Mouse (Mus musculus): ENCODE measurements around the gene Gm45062.

Gene Gm45062

DNA sequence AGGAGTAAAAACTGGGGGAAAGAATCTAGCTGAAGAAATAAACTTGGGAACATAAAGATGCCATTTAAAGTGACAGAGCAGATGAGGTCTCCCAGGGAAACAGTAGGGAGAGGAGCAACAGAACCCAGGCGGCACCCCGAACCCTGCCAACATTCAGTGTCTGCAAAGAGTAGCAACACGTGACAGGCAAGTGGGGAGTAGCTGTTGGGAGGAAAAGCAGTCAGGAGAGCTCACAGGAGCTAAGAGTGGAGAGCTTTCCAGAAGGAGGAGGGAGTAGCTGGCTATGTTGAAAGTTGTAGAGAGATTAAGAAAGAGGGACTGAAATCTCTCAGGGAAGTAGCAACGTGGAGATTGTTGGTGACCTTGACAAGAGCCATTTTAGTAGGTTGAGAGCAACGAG is 214.2 kb downstream of the Gm45062 start:
- DNase-seq (ENCODE audit: low read depth, low spot score) = no peak

DNA sequence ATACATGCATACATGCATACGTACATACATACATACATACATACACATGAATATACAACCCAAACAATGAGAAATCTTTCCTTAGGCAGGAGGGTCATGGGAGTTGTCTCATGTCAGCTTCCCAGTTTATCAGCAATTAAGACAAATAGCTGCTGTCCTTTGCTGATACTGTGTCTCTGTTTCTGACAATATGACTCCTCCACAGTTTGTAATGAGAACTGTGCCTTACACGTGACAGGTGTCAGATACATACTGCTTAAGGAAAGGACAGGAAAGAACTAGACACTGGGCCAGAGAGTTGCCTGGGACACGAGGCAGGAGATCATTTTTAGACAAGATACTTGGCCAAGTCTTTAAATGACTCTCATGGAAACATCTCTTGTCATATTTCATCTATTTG is 215.1 kb downstream of the Gm45062 start:
- no peak for DNase-seq (ENCODE audit: low read depth, low spot score)

DNA sequence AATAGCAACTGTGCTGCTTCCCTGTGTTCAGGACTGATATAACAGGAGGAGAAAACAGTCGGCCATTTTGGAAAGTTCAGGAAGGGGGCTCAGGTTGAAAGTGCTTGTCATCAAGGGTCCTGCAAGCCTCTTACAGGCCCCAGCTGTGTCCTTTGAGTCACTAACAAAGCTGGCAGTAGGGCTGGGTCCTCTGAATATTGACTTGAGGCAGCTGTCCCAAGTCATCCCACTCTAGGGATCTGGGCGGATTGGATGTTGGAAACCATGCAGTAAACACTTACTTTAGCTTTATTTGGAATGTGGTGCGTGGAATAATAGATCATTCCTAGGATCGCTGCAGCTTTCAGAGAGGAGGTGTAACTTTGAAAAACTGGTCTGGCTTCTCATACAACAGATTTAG is 215.6 kb downstream of the Gm45062 start:
- no peak for DNase-seq (ENCODE audit: low read depth, low spot score)

DNA sequence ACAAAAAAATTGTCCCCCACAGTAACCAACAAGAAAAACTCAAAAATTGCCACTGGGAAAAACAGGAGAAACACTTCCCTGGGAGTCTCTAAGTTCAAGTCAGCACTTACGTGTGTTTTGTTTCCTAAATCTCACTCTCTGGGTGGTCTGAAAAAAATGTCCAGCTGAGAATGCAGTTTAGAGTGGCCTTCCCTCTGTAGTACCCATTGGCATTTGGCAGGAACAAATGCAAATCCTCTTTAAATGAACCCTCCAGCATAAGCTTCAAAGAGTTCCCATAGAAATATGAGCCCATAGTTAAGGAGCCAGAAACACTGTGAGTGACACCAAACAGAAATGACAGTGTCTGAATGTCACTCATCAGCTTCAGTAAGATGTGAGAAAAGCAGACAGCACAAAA is 219.9 kb downstream of the Gm45062 start:
- DNase-seq (ENCODE audit: low read depth, low spot score) = no peak

DNA sequence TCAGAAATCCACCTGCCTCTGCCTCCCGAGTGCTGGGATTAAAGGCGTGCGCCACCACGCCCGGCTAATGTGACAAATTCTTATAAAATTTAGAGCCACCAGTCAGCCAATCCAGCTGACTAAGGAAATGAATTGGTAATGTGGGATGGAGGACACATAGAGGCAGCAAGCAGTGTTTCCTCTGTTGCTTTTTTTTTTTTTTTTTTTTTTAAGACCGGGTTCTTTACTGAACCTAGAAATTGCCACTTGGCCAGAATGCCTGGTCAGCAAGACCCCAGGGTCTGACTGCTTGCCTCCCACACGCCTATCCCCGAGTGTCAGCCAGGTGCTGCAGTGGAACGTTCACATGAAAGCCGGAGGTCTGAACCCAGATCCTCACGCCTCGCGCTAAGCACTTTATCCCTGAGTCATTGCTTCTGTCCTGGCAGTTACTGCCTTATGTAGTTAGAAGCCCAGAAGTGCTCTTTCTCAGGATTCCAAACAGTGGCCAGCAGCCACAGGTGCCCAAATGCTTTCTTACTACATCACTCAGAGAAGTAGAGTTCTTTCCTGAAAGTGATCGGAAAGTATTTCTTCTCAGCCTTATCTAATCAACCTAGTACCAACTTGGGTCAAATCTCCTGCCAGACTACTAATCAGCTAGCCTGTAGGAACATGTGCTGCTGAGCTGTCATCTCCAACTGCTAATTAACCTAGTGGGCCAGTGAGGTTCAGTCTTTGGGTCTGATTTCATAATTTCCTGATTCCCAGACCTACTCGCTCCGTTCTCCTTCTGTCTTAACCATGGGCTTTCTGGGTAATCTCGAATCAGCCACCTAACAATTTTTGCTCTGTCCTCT is 225.4 kb downstream of the Gm45062 start:
- no peak for DNase-seq (ENCODE audit: low read depth, low spot score)

DNA sequence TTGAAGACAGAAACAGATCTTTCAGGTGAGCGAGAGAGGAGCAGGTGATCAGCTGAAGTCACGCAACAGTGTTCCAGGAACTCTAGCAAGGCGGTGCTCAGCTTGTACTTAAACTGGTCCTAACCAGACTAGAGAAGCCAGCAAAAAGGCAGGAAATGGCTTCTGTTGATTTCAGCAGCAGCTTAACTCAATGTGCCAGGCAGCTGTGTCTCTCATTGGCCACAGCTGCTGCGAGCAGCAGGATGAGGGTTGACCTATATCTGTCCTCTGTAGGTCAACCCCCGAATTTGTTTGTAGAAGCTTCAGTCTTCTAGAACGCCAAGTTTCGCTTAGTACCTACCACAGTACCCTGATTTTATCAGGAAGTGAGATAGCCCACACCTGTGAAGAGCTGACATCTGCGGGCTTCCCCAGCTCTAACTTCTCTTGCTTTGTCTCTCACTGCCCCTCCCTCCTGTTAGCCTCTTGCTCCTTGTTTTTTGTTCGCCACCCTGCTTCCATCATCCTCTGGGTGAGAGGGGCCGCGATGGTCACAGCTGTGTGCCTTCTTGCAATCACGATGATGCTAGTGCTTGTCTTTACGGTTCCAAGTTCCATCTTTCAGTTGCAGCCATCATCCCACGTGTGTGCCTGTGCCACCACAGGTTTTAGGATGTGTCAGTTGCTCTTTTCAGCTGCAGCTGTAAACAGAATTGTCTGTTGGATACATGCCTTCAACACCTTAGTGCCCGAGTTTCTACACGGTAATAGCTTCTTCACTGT is 226.3 kb downstream of the Gm45062 start:
- DNase-seq (ENCODE audit: low read depth, low spot score) = peak; percentile 52

DNA sequence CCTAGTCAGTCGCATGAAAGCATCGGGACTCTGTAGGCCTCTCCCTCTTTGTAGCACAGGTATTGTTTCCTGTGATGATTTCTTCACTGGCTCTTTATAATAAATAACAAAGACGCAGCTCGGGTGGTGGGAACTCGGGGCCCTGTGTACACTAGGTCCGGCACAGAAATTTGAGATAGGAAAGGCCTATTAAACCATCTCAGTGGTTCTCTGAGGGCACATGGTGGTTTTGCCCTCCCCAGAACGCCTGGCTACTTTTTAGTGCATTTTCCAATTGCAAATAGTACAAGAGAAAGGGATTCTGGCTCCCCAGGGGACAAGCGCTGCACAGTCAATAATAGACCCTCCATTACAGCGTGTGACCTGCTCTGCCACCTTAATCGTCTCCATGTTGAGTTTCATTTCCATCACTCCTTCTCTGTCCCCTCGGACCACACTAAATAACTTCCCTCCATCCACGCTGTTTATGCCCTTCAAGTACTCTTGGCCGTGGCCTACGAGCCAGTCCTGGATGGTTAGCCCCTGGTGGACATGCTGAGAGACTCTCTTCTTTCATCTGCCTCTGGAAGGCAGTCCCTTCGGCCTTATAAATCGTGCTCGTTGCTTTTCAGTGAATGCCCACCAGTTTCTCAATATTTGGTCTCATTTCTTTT is 227.3 kb downstream of the Gm45062 start:
- no peak for DNase-seq (ENCODE audit: low read depth, low spot score)

DNA sequence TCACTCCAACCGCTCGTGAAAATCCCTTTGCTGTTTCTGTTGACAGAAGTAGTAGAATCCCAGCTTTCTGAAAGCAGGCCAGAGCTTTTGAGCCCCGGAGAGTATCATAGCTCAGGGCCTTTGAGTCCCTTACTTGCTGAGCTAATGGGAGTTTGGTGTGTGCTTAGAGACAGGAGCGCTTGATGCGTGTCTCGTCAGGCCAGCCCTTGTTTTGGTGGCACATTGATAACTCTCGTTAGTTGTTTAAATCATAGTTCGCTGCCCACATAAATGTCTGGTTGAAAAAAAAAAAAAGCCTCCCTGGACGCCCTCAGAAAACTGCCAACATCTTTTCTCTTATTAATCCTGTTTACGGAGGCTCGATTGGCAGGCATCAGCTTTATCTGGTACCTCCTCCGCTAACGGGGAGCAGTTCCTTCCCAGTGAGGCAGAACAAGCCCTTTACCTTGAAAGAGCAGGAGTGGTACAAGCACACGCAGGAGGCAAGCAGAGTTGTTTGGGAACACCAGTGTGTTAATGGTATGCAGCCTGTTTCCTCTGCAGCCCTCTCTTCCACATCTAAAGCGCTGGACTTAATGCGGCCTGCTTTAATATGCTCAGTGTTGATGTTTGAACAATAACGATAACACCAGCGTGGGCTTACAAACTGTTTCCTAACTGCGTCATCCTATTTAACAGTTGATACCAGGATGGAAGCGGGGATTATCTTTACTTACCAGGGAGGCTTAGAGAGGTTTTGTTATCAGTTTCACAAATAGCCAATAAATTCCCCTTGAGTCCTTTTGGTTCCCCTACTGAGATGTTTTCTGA is 228.0 kb downstream of the Gm45062 start:
- DNase-seq (ENCODE audit: low read depth, low spot score) = no peak

DNA sequence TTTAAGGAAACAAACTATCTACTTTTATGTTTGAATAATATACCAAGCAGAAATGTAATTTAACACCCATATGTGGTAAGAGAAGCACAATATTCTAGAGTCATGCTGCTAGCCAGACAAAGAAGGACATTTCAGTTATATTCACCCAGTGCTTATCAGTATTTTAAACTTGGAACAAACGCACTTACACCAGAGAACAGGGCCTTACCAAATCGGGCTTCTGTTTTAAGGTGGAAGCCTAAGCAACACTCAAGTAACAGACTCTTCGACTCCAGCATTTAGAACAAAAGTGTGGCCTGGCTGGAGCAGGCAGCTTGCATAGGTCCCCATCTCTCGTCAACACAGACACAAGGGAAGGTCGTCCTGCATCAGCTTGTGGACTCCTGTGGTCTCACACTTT is 229.0 kb downstream of the Gm45062 start:
- DNase-seq (ENCODE audit: low read depth, low spot score) = no peak

DNA sequence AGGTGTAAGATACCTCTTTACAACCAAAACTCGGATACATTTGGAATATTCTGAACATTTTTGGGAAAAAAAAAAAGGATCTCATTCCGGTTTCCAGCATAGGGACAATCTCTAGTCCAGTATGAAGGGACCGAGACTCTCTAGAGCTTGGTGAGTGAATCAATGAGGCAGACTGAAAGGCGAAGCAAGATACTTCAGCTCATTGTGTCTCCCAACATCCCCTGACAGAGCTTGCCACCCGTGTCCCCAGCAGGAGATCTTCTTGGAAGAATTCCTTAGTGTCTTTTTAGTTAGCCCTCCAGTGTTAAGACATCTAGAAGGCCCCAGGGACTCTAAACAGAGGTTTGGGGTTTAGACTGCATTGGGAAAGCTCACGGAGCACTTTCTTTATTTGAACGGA is 230.0 kb downstream of the Gm45062 start:
- no peak for DNase-seq (ENCODE audit: low read depth, low spot score)

DNA sequence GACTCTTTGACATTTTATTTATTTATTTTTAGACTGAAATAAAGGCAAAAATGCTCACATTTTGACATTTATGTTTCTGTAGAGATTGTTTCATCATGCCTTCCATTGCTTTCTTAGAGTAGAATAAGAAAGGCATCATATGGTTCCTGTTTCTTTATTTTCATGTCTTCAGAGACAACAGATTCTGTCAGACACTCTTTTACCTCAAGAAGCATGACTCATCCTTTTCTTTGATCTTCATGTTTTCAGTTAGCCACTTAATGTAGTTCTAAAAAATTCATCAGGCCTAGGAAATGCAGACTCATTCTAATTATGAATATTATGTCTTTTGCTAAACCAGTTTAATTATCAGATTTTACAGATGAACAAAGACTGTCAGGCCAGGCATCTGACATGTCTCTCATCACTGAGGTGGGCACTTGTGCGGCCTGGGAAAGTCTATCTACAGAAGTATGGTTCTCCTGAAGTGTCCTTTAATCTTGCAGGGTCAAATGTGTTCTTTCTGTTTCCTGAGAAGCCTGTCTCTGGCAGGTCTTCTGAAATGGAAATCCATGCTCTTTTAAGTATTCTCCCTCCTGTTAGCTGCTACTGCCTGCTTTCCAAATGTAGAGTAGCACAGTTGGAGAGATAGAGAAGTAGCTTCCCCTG is 230.8 kb downstream of the Gm45062 start:
- no peak for DNase-seq (ENCODE audit: low read depth, low spot score)

DNA sequence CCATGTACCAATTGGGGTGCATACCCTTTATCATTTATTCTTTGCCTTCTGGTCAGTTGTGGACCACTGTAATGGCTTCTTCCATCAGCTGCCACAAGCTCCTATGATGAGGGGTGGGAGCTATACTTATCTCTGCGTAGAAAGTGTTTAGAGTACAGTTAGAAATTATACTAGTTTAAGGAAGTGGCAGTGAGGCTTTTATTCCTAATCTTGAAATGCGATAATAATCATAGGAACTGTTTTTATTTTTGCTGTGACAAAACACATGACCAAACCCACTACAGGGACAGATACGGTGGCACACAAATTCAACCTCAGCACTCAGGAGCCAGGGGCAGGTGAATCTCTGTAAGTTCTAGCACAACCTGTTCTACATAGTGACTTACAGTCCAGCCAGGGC is 233.0 kb downstream of the Gm45062 start:
- no peak for DNase-seq (ENCODE audit: low read depth, low spot score)

DNA sequence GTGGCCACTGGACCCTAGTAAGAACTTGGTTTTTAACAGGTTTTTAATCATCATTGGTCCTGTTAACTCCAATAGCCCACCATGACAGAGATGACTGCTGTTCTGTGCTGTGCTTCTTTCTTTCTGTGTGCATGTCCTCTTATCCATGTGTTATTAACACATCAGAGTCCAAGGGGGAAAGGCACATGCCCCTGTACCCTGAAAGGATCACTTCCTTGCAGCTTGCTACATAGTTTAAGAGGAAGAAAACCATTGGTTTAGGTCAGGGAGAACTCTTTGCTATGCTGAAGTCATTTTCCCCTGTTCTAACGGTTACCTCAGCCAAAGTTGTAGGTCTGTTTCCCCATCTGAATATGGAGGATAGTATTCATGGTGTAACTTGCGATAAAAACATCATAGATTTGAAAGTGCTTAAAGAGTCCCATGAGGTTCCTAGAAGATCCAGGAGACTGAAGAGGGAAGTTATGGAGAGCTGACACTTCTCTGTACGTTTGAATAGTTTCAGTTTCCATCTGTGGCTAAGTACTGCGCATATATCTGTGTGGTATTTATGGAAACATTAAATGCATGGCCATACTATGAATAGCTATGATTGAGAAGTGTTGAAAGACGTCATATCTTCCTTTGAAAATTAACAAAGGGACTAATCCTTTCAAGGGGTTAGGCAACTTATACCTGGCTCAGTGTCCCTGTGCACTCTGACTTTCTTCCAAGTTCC is 236.0 kb downstream of the Gm45062 start:
- DNase-seq (ENCODE audit: low read depth, low spot score) = no peak

DNA sequence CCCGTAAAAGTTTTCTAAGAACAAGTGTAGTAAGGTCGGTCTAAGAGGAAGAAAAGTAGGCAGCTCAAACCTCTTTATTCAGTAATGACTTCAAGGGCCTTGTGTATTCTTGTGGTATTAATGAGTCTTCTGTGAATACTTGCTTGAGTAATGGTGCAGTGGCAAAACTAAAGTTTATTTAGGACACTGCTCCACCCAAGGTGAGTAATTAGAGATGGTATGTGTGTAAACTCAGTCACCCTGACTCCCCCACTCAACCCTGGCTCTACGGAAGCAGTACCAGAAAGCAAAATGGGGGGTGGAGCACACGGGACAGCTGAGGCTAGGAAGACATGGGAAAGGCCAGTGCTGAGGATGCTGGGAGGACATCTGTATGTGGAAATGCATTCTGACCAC is 236.6 kb downstream of the Gm45062 start:
- no peak for DNase-seq (ENCODE audit: low read depth, low spot score)

DNA sequence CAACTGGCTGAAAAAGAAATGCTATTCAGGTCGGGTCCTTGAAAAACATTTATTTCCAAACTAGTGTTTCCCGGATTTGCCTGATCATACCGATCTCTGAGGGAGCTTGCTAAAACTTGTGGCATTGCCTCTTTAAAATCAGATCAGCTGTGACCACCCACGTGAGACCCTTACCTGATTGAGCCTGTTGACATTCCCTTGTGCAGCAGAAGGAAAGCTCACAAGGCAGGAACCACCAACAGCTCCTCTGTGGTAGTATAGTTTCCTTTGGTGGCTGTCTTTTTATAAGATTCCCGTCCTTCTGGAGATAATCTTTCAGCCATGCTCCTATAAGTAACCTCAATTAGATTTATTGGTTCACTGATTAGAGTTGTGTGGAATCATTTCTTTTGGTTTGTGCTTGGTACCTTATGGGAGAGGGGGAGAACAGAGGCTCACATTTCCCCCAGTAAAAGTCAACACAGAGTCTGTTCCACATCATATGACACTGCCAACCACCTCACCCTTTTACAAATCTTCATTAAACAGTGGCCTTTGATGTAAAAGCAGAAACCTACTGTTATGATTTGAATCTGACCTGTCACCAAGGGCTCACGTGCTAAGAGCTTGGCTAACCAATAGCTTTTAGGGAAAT is 238.1 kb downstream of the Gm45062 start:
- no peak for DNase-seq (ENCODE audit: low read depth, low spot score)

DNA sequence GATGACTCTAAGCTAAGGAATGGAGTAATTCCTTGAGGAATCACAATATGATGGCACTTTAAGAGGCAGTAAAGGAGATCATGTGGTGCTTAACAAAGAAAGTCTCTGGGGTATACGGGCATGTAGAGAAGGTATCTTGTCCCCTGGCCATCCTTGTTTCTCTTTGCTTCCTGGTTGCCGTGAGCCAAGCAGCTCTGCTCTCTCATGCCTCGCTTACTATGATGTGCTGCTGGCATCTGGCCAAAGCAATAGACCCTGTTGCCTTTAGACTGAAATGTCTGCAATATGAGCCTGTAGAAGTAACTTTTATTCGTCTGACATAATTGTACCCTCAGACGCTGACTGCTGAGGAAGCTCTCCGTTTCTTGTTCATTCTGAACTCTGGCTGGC is 238.6 kb downstream of the Gm45062 start:
- DNase-seq (ENCODE audit: low read depth, low spot score) = no peak

DNA sequence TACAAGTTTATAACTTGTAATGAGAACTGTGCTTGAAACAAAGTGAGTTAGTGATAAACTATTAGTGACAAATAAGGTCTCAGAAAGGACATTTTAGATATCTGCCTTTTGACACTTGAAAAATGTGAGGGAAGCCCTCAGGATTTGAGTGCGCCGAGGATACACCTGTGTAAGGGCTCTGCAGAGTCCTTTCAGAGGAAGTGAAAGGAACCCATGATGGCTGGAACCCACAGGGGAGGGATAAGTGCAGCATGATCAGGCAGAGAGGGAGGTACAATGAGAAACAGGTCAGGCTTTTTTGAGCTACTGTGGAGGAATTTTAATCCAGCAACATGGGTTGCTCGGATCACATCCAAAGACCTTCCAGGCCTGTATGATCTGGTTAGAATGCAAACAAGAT is 239.7 kb downstream of the Gm45062 start:
- DNase-seq (ENCODE audit: low read depth, low spot score) = no peak

DNA sequence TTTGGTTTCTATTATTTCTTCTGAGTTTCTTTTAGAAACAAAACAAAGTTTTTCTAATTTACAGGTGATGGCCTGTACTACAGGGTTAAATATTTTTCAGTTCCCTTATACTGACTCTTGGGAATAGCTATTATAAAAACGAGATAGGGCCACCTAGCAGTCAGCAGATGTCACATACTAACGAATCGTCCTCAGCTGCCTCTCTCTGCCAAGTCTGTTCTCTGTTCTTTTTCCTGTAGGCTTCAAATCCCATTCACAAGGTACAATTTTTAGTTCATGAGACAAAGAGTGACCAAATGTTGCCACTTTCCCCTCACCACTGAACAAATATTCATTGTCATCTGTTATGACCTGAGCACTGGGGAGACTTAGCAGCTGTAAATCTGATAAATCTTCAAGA is 244.7 kb downstream of the Gm45062 start:
- no peak for DNase-seq (ENCODE audit: low read depth, low spot score)

DNA sequence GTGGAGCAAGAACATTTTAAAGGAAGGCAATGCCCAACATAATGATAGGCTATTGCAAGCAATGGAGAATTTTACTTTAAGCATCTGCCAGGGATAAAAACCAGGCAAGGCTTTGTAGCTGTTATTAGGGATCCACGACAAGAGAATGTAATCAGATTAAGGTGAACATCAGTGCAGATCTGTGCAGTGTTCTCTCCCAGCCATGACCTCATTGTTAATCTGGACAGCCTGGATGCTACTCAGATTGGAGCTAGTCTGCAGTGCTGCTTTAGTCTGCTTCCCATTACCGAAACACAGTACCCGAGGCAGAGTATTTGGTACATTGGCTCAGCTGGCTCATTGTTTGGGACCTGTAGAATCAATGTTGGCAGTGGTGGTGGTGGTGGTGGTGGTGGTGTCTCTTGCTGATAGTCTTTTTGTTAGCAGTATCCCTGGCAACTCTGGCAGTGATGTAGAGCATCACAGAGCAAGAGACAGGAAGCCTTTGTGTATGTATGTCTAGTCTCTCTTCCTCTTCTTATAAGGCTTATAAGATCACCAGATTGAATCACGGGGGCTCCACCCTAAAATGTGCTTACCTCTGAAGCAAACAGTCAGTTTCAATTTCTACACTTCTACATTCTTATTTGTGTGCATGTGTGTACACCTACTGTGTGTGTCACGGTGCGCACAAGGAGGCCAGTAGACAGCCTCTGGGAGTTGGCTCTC is 245.4 kb downstream of the Gm45062 start:
- DNase-seq (ENCODE audit: low read depth, low spot score) = no peak

DNA sequence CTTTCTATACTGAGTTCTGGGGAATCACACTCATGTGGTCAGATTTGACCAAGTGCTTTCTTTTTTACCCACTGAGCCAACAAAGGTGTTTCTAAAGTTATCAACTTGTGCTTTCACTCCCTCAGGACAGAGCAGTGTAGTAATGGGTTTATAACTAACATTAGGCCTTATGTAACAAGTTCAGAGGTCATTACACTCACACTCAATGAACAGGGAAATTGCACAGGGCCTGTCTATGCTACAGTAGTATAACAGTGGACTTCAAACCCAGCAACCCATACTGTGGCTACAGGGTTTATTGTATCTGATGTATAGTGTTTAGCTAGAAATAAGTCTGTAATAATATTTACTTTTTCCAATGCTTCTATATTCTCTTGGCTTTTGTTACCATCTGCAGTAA is 247.4 kb downstream of the Gm45062 start:
- DNase-seq (ENCODE audit: low read depth, low spot score) = no peak

Data from R1 (cell line).